Mouse (Mus musculus) right cerebral cortex, postnatal 14 days (tissue): ENCODE measurements around the gene Cep78.
A peak's percentile ranks its signal among the peaks of the same experiment; 100 is the strongest.
"Not testable (repeated sequence)": the region's sequence is repeated elsewhere in the genome, so short reads cannot be mapped to it uniquely, and the experiment has no call there.

ENCODE experiments used
- DNase-seq: peaks from one replicate; pipeline ENCODE4 v3.0.0; 2022

Gene Cep78

DNA sequence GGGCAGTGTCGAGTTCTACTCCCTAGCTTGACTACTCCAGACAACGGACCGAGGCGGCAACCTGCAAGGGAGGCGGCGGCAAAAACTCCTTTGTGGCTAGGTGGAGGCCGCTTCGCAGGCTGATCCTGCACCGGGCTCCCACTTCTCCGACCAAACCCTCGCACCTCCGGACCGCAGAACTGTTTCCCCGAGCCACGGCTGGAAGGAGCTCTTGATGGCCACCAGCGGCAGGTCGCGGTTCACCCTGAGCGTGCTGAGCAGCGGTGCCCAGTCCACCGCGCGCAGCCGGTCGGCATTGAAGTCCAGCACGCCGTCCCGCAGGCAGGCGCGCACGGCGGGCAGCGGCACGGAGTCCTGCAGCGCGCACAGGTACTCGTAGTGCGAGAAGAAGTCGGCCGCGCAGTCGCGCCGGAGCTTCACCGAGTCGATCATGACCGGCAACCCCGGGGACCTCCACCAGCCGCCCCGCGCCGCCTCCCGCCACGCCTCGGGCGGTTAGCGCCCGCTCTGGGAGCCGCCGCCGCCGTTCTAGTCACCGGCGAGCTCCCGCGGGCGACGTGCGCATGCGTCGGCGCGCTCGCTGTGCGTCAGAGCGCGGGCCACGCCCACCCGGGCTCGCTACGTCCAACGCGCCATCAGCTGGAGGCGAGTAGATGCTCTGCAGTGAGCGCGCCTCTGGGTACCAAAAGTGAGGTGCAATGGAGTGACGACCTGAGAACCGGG is at the start of gene Cep78:
Gene Cep78 (minus strand): TSS at position 541 of the 723 bp plus-strand sequence.
- DNase-seq = peak; percentile 93

DNA sequence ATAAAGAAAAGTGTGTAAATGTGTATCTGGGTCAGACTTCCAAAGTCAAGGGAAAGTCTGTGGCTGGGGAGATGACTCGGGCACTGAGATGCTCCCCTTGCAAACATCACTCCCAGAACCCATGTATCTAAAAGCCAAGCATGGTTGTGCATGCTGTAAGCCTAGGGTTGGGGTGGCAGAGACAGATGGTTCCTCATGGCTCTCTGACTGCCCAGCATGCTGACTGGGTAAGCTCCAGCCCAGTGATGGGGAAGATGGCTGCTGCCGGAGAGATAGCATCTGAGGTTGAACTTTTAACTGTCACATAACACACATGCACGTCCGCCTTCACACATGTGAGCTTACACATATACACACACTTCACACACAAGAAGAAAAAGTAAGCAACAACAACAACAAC is 46.5 kb upstream of the Cep78 start:
- DNase-seq = no peak

DNA sequence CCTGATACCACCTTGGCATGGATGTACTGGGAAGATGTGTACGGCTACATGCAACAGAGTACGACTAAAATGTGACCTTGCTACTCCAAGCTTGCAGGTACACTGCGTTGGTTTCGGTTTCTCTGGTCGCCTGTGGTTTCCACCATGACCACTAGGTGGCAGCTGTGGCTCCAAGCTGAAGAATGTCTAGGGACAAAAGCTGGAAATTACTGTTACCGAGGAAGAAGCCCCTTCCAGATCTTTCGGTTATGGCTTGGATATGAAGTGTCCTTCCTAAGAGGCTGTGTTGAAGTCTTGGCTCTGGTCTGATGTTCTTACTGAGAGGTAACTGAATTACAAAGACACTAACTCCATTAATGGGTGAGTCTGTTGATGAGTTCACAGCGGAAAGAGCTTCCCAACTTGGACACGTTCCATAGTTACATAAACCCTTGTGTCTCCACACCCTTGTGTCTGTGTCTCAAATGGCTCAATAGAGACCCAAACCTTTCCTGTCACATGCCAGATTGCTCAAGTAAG is 44.5 kb upstream of the Cep78 start:
- not testable (repeated sequence) for DNase-seq

DNA sequence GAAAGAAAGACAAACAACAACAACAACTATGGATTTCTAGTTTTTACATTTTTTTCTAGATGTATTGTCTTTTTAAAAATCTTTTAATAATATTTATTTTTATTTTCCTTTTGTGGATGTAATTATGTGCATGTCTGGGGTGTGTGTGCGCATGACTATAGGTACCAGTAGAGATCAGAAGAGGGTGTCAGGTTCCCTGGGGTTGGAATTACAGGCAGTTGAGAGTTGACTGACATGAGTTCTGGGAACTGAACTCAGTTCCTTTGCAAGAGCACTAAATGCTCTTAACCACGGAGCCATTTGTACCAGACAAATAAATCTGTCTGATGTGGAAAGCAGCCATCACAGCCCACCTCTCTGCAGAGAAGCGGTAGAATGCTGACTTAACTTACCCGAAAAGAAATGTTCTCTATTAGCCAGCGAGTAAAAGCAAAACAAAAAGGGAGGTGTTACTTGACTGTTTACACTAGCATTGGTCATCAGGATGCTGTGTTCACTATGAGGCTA is 44.0 kb upstream of the Cep78 start:
- no peak for DNase-seq

DNA sequence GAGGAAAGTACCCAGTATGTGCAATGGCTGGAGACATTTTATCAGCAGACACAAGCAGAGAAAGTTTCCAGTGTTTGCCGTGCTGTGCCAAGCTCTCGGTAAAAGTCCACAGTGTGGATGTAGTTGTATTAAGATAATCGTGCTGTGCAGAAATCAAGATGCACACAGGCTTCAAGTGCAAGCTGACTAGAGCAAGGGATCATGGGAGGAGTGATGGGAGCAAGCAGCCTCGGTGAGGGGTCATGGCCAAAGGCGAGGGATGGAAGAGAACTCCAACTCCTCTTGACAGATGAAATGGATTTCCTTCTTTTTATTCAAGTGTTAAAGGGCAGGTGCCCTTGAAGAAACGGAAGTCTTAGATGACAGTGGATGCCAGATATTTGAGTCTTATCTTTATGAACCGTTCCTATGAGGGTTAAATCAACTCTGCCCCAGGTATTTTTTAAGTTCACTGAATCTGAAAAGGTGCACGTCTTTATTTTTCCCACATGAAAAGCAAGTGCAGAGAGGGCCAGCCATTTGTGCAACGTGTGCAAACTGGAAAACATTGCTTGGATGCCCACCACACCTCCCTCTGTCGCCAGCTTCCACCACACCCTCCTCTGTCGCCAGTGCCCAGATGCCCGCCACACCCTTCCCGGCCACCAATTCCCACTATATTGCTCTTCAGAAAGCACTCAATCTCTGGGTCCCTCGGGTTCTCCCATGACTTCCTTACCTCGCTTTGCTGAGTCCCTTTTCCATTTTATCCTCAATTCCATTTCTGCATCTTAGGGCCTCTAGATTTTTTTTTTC is 43.3 kb upstream of the Cep78 start:
- no peak for DNase-seq

DNA sequence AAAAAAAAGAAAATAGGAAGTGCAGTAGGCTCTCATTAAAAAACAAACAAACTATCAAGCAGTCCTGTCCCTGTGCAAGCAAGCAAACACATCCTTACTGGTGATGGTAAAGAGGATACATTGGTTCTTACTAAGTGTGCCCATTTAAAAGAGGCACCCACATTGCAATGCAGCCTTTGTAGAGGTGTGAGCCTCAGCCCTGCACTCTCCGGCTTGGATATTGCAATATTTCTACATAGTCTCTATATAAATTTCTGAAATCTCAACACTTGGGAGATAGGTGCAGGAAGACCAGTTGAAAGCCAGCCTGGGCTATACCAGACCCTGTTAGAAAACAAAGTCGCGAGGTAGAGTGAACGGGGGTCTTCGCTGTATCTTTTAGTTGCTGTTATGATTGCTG is 41.5 kb upstream of the Cep78 start:
- DNase-seq = no peak

DNA sequence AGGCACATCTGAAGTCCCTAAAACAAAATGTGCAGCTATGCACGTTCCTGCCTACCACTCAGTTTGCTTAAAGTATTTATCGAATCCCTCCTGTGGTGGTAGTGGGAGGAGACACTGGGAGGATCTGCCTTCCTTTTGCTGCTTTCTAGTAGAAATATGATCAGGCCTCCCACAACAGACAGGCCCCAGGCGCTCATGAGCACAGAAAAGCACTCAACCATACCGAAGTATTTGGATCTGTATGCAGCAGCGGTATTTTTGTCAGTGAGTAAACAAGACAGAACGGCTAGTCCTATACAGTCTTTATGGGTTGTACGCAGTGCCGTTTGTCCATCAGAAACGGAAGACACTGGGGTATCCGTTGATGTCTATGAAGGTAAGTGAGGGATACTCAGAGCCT is 37.4 kb upstream of the Cep78 start:
- no peak for DNase-seq

DNA sequence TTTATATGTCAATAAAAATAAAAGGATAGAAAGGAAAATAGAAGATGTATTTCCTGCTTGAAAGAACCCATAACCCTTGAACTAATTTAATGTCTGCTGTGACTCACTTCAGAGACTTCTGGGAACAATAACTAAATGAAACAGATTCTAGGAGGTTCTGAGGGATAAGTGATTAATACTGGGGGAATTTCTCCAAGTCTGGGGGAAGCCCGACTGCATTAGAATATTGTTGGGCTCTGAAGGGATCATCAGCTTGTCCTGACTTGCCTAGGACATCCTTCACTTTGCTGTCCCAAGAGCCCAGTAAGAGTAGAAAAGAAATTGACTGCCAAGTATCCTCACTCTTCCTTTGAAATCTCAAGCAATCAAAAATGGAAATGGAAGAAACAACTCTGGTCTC is 31.4 kb upstream of the Cep78 start:
- DNase-seq = no peak

DNA sequence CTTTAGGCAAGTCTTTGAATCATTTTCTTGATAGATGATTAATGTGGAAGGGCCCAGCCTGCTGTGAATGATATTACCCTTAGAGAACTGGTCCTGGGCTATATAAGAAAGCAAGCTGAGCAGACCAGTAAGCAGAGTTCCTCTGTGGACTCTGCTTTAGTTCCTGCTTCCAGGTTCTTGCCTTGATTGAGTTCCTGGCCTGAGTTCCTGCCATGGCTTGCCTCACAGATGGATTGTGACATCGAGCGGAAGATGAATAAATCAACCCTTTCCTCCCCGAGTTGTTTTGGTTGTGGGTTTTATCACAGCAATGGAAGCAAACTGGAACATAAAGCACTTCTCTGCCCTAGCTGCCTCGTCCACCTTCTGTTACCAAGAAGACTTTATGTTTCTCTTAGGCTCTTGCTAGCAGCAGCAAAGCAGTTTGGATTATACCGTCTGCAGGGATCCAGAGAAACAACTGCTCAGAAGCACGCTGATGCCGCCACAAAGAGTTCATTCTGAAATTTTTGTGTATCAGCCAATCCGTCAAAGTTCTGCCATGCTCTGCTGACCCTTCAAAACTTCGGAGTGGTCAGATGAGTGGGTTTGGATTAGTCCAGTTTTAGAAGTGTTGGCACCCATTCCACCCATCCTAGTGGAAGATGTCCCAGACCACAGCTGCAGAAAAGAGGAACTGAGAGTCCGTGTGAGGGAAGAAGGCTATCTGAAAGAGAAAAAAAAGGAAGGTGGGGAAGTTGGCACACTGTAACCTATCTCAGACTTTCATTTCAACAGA is 30.6 kb upstream of the Cep78 start:
- no peak for DNase-seq

DNA sequence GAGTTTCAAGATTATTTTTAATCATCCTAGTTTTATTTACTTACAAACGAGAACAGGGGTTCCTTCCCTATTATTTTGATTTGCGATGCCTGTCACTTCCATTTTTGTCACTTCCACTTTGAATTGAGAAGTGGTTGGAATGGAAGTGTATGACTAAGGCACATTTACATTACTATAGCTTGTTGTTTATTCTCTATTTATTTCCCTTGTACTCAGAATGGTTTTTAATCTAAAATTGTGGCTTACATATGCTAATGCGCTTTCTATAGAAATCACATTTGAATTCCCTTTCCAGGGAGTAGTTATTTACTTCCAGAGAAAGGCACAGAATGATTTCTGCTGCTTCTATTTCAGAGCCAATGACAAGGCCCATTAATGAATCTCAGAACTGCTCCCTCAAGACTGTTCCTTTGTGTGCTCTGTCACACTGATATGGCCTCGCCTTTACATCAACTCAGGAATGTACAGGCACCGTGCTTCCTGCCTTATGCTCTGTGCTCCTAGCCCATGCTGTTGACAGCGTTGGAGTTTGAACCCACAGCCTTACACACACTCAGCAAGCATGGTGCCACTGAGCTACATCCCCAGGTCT is 25.1 kb upstream of the Cep78 start:
- DNase-seq = no peak

DNA sequence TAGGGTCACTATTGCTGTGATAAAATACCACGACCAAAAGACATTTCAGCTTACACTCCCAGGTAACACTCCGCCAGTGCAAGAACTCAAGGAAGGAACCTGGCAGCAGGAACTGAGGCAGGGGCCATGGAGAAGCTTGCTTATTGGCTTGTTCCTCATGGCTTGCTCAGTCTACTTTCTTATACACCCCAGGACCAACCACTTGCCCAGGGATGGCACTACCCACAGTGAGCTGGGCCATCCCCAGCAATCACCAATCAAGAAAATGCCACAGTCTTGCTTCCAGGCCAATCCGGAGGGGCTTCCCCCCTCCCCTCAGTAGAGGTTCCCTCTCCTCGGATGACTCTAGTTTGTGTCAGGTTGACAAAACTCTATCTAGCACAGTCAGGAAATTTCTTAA is 24.3 kb upstream of the Cep78 start:
- no peak for DNase-seq

DNA sequence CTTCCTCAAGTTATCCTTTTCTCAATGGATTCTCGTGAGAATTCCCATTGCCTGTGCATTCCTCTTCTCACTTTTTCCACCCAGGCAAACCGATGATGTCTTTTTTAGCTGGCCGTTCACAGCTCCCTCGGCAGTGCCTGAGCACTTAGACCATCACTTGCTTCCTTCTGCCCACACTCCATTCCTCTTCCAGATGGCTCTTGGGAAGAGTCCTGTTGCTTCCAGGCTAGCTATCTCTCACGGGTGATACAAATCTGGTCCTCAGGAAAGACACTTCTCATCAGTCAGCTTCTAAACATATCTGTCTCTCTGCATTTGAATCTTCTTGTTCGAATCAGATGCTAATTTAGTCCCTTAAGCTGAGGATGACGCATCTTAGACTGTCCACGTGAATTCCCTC is 22.3 kb upstream of the Cep78 start:
- no peak for DNase-seq

DNA sequence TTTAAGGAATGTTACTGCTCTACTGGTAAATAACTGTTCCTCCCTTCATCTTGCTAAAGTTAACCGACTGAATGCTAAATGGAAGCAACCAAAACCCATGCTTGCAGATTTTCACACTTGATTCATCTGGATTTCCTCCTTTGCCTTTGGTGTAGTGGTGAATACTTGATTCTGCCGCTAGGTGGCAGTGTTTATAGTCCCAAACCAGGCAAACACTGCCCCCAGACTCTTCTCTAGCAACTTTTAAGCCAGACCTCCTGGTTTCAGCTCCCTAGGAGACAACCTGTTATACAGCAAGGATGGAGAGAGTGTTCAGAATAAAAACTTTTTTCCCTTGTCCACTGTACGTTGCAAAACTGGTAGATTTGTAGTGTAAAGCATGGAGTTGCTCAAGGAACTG is 13.4 kb upstream of the Cep78 start:
- peak; percentile 54 for DNase-seq

DNA sequence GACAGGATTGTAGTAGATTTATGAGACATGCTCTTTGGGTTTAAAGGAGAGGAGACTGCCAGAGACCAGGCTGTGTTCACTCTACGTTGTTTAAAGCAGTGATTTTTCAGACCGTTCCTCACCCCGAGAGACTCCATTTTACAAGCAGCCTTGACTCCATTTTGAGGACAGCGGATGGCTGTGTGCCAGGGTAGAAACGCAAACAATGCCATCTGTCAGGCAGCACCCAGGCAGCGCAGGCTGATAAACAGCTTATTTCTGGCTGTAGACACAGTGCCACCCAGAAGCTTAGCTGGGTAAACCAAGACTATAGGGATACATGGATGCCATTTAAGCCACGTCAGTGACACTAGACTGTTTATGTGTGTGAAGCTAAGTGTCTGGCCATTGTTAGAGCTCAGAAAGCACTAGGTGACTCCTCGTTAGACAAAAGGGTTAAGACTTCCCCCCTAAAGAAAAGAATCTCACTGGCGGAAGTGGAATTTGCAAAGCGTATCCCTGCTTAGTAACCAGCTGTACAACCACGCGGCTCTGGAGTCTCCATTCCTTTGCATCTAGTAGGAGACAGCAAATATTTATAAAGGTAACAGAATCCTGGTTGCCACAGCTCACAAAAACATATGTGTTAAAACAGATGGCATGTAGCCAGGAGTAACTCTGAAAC is 12.2 kb upstream of the Cep78 start:
- peak; percentile 75 for DNase-seq

DNA sequence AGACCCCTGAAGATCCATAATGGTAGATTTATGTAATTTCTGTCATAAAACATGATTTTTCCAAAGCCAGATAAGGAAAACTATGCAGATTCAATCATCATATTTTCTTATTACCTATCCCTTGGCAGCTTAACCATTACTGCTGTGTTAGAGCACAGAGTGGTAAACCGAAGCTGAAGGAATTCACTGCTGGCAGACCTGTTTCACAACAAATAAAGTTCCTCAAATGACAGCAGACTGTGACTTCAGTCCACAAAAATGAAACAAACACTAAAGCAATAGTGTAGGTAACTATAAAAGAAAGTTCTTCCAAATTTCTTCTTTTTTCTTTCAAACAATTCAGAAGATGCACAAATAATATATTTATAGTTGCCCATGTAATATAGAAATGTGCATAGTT is 5.3 kb upstream of the Cep78 start:
- DNase-seq = no peak

DNA sequence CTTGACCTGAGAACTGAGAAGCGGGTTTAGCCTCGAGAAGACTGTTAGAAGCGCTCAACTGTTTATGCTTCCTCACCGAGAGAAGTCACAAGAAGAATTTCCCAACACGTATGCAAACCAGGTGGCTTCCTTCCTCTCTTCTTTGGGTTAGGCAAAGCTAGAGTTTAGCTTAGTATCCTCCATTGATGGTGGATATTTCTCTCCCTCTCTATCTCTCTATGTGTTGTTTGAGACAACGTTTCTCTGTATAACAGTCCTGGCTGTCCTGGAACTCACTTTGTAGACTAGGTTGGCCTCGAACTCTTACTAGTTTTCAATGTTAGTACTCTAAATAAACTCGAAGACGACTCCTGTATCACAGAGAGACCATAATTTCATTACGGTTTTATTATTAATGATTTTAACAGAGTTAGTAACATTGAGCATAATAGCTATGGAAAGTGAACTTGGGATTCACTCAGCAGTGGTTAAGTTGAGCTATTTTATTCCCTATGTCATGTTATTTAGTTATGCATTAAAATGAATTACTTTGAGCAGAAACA is 454 bp upstream of the Cep78 start:
- DNase-seq = no peak

DNA sequence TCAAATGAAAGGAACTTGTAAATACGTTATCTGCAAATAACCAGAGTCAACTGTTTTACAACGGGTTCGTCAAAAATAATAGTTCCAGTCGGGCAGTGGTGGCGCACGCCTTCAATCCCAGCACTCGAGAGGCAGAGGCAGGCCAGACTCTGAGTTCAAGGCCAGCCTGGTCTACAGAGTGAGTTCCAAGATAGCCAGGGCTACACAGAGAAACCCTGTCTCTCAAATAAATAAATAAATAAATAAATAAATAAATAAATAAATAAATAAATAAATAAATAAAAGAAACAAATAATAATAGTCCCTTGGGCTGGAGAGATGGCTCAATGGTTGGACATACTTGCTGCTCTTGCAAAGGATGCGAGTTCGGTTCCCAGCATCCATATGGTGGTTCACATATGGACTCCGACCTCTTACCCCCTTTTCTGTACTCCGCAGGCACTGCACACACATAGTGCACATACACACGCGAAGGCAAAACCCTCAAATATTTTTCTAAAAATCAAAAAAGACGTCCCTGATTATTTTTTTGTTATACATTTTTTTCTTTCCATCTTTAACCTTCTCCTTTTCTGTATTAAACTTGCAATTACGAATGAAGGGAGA is 947 bp downstream of the Cep78 start:
- no peak for DNase-seq

DNA sequence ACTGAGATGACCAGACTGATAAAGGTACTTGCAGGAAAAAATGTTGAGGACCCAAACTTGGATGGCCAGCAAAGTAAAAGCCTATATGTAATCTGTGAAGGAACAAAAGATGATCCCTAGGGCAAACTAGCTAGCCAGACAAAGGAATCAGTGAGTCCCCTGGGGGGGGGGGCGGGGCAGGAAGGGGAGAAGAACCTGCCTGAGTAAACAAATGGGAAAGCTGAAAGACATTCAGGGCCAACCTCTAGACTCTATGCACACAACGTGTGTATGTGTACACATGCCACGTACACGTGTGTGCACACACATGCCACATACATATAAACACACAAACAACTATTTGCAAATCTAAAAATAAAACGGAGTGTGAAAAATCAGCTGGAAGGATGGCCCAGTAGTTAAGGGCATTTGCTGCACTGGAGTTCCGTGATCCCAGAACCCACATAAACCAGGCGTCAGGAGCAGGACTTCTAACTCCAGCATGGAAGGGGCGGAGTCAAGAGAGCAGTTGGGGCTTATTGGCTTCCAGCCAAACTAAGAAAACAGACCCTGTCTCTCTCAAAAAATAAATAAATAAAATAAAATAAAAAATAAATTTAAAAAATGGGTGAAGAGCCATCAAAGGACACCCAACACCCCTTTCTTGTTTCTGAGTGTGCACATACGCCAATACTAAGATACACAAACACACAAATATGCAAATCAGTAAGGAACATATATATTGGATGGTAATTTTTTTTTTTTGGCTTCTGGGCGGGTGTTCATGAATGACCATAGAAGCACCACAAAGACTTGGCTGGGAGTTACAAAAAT is 1.7 kb downstream of the Cep78 start:
- DNase-seq = no peak

DNA sequence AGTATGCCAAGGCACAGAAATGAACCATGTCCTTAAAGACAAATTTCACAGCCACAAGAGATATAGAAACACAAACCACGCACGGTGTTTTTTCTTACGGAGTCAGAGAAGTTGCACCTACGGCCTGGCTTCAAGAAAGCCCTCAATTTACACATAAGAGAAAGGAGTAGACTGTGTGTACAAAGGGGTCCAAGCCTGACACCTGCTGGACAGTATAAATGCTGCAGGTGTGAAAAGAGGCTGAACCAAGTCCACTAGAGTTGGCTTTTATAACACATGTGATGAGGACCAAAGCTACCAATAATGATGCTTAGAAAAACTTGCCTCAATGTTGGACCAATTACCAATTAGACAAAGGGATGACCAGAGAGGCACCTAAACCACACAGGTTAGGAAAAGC is 2.9 kb downstream of the Cep78 start:
- peak; percentile 46 for DNase-seq

DNA sequence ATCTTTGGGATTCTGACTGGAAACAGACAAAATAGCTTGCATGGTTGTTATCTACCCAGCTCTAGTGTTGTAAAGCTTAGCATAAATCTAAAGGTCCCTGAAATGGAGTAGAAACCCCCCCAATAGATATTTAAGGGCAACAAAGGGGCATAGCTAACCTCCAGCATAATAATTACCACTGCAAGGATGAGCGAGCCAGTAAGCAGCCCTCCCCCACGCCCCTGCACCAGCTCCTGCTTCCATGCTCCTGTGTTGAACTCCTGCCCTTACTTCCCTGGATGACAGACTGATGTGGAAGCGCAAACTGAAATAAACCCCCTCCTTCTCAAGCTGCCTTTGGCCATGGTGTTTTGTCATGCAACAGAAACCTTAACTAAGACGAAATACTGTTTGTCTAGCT is 11.4 kb downstream of the Cep78 start:
- no peak for DNase-seq

DNA sequence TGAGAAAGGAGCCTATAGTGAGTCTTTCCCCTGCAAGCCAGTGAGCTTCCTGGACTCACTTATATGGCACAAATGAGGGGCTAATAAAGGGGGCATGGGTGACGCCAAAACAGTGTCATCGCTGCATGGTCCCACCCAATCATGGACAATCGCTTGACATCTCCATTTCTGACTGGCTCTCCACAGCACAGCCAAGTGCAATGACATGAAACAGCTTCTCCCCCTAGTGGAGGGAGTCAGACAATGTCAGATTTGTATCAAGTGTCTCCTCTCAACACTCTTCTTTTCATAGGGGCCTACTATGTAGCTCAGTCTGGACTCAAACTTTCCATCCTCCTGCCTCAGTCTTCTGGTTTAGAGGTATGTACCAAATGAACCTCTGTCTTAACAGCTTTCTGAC is 19.7 kb downstream of the Cep78 start:
- no peak for DNase-seq
